Mouse (Mus musculus): Measurements from ENCODE around the gene Capza3. TPM values are rescaled to one million over a fixed set of nuclear protein-coding genes. Genes with fewer than 3 reads are reported as not detected.

Capza3 gene
- not detected in 2 replicates for polyA plus RNA-seq (2012; rRNA removed)

GRCm38 (mm10) chr6:140040952-140041351, at the start of gene Capza3:
Gene Capza3 (plus strand): TSS chr6:140041252.

GRCm38 (mm10) chr6:140041357-140041756, 305 bp downstream of the Capza3 start, which contains the start of gene Plcz1:
Gene Plcz1 (minus strand): TSS chr6:140041457.

Other genes with a start within 250 kb of the Capza3 start
- gene Plcz1, start 205 bp downstream of the Capza3 start, polyA plus RNA-seq (2012; rRNA removed), result not detected in 2 replicates